Comparison of ENCODE assay signal across 8 mouse cellular contexts in genomic region chr11:60176182-60176974, GRCm38 (mm10). TPM values are rescaled to one million over a fixed set of nuclear protein-coding genes. Genes with fewer than 3 reads are reported as not detected.
DNase-seq lines count a peak whose midpoint lies in the region; ATAC-seq and TF ChIP-seq lines count a peak whose summit lies in the region.

No protein-coding gene starts in this region.

- peaks cover 20% of the 10 kb centered on the region; the same call in 1 of the 2 replicates for H3K36me3 ChIP-seq in hindbrain, embryonic 10.5 days
- no peaks in the 10 kb centered on the region for H3K36me3 ChIP-seq in lung, embryonic 15.5 days
- H3K36me3 ChIP-seq in thymus, adult 2 months (ENCODE audit: control insufficient read depth, insufficient read depth, low read length) = no peaks in the 10 kb centered on the region

- H3K9ac ChIP-seq in lung, embryonic 15.5 days = peak overlapping the region; percentile 61

- peak; percentile 25 for ATAC-seq in lung, embryonic 15.5 days (ENCODE audit: borderline replicate concordance, extremely low read depth, low FRiP score, low TSS enrichment)

- H3K4me3 ChIP-seq in cerebellum, adult 2 months (replicated peaks; ENCODE audit: insufficient read depth, low read depth, low read length) = peak overlapping the region; percentile 97
- peak overlapping the region; percentile 67 for H3K4me3 ChIP-seq in hindbrain, embryonic 10.5 days
- H3K4me3 ChIP-seq in lung, embryonic 15.5 days = peak overlapping the region; percentile 58
- peak overlapping the region; percentile 69 for H3K4me3 ChIP-seq in olfactory bulb, adult 2 months (ENCODE audit: insufficient read depth, low read depth, low read length)
- peak overlapping the region; percentile 47 for H3K4me3 ChIP-seq in thymus, adult 2 months (ENCODE audit: control insufficient read depth, insufficient read depth, low read length)

- 0 out of 2 replicates have a peak, but pooled peaks have one; percentile 30 for TF ChIP-seq POLR2A in cerebellum, adult 2 months (IDR thresholded peaks at IDR 0.05; ENCODE audit: borderline replicate concordance, insufficient read depth, low read length)
- TF ChIP-seq POLR2A in olfactory bulb, adult 2 months (IDR thresholded peaks at IDR 0.05; ENCODE audit: insufficient read depth, low read depth, low read length) = 0 out of 2 replicates have a peak, but pooled peaks have one; percentile 10
- TF ChIP-seq POLR2A in thymus, adult 2 months (IDR thresholded peaks at IDR 0.05; ENCODE audit: control insufficient read depth, extremely low read depth, insufficient read depth, low read length, poor library complexity) = 0 out of 2 replicates have a peak, but pooled peaks have one; percentile 7

- no peaks in the 10 kb centered on the region for H3K9me3 ChIP-seq in hindbrain, embryonic 10.5 days
- H3K9me3 ChIP-seq in lung, embryonic 15.5 days = no peaks in the 10 kb centered on the region

- WGBS in cerebellum, adult 2 months = under 1% methylated on average over 71 of the region's 71 CpGs
- WGBS in hindbrain, embryonic 10.5 days = under 1% methylated on average over 71 of the region's 71 CpGs
- under 1% methylated on average over 71 of the region's 71 CpGs for WGBS in lung, embryonic 15.5 days
- under 1% methylated on average over 71 of the region's 71 CpGs for WGBS in olfactory bulb, adult 2 months
- WGBS in thymus, adult 2 months = under 1% methylated on average over 71 of the region's 71 CpGs

- peak overlapping the region; percentile 99 for H3K4me2 ChIP-seq in lung, embryonic 15.5 days

- no peaks in the 10 kb centered on the region for H3K27me3 ChIP-seq in cerebellum, adult 2 months (ENCODE audit: control insufficient read depth, insufficient read depth, low read length)
- peaks cover 10% of the 10 kb centered on the region; the same call in 1 of the 2 replicates for H3K27me3 ChIP-seq in hindbrain, embryonic 10.5 days (ENCODE audit: insufficient read depth, poor library complexity, severe bottlenecking)
- H3K27me3 ChIP-seq in lung, embryonic 15.5 days = no peaks in the 10 kb centered on the region
- H3K27me3 ChIP-seq in thymus, adult 2 months (ENCODE audit: control insufficient read depth, insufficient read depth, low read length) = no peaks in the 10 kb centered on the region

- peak; percentile 19; the same call in 1 of the 2 replicates for TF ChIP-seq CTCF in cerebellum, adult 2 months (IDR thresholded peaks at IDR 0.05; ENCODE audit: borderline replicate concordance, insufficient read depth, low read depth, low read length)
- TF ChIP-seq CTCF in olfactory bulb, adult 2 months (IDR thresholded peaks at IDR 0.05; ENCODE audit: insufficient read depth, low read depth, low read length) = no peak
- no peak for TF ChIP-seq CTCF in thymus, adult 2 months (IDR thresholded peaks at IDR 0.05; ENCODE audit: borderline replicate concordance, control insufficient read depth, extremely low read depth, insufficient read depth, low read length, poor library complexity)

- DNase-seq in ES-CJ7 (ENCODE audit: low read depth, low spot score) = peak; percentile 98
- DNase-seq in cerebellum, adult 2 months = peak; percentile 84 to 85
- peak; percentile 64 to 84 for DNase-seq in frontal cortex, adult 2 months (ENCODE audit: extremely low spot score in 1 of 2, low spot score in 1 of 2)
- DNase-seq in hindbrain, embryonic 10.5 days (ENCODE audit: low spot score) = peak; percentile 84
- DNase-seq in layer of hippocampus, adult 9-11 months = peak; percentile 75
- peak; percentile 68 for DNase-seq in thymus, adult 2 months

- peaks cover 47% of the 10 kb centered on the region for H3K4me1 ChIP-seq in cerebellum, adult 2 months (ENCODE audit: control insufficient read depth, insufficient read depth, low read length)
- peaks cover 86% of the 10 kb centered on the region for H3K4me1 ChIP-seq in hindbrain, embryonic 10.5 days (replicated peaks)
- peaks cover 93% of the 10 kb centered on the region for H3K4me1 ChIP-seq in lung, embryonic 15.5 days
- peaks cover 54% of the 10 kb centered on the region for H3K4me1 ChIP-seq in olfactory bulb, adult 2 months (ENCODE audit: control insufficient read depth, insufficient read depth, low read length)
- peaks cover 39% of the 10 kb centered on the region for H3K4me1 ChIP-seq in thymus, adult 2 months (replicated peaks; ENCODE audit: control insufficient read depth, insufficient read depth, low read length)

- H3K27ac ChIP-seq in cerebellum, adult 2 months (ENCODE audit: insufficient read depth, low read length) = peak overlapping the region; percentile 77
- peak overlapping the region; percentile 90 for H3K27ac ChIP-seq in hindbrain, embryonic 10.5 days
- peak overlapping the region; percentile 91 for H3K27ac ChIP-seq in lung, embryonic 15.5 days
- H3K27ac ChIP-seq in olfactory bulb, adult 2 months (ENCODE audit: insufficient read depth, low read depth, low read length) = peak overlapping the region; percentile 99
- H3K27ac ChIP-seq in thymus, adult 2 months (ENCODE audit: control insufficient read depth, insufficient read depth, low read length) = no peak overlapping the region

RNA-seq across cellular contexts. Expression of gene Srebf1, which starts 46.0 kb away (rescaled TPM):
- polyA plus RNA-seq in cerebellum, adult 2 months (2012; rRNA removed) = 56.1 and 66.3 TPM in 2 replicates
- polyA plus RNA-seq in frontal cortex, adult 2 months (2012; rRNA removed) = 63.2 and 78.3 TPM in 2 replicates
- 45.0 and 55.8 TPM in 2 replicates for polyA plus RNA-seq in hindbrain, embryonic 10.5 days (2016; fragmentation: Nextera tagmentation; extraction: Ambion mirVana)
- polyA plus RNA-seq in lung, embryonic 15.5 days (2015; fragmentation: Nextera tagmentation; extraction: Ambion mirVana) = 74.3 and 76.8 TPM in 2 replicates
- not detected in 2 replicates for polyA plus RNA-seq in olfactory bulb, adult 2 months (2012; ENCODE audit: insufficient read depth, insufficient read length, low replicate concordance, missing spikeins)
- 466 and 519 TPM in 2 replicates for polyA plus RNA-seq in thymus, adult 2 months (2012; rRNA removed)

Comparison
In these comparisons a context has a peak if more than half of its experiments do, and no peak if none do; other contexts are left out.
1. H3K4me3 ChIP-seq: peak in every context shown above with its lines; median percentile 97 in cerebellum, adult 2 months; 69 in olfactory bulb, adult 2 months; 67 in hindbrain, embryonic 10.5 days; 58 in lung, embryonic 15.5 days; 47 in thymus, adult 2 months.
2. RNA of gene Srebf1, which starts 46.0 kb away (polyA plus RNA-seq): 466 to 519 TPM in thymus, adult 2 months, 63.2 to 78.3 TPM in frontal cortex, adult 2 months, 74.3 to 76.8 TPM in lung, embryonic 15.5 days, 56.1 to 66.3 TPM in cerebellum, adult 2 months and 45.0 to 55.8 TPM in hindbrain, embryonic 10.5 days; not detected in olfactory bulb, adult 2 months; every median in the first group is over 10 times any median in the second.
3. Peak in every context shown above with its lines, with median percentiles within 50 percentile points of each other: DNase-seq and POLR2A ChIP-seq.